Mouse (Mus musculus): ENCODE measurements around the gene Nr4a1.

DNA sequence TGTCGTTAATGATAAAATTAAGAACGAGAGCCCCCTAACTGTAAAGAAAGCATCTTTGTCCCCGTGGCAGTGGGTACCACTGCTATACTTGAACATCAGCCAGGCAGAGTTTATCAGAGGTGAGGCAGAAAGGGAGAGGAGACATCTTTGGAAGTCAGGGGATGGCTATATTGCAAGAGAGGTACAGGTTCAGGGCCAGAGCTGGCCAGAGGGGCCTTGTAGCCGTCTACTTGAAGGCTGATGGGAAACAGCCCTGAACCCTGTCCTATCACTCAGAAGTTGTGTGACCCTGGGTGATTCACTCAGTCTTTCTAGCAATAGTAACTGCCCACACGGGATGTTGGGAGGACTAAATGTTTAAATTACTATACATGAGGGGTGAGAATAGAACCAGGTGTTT is 67.1 kb downstream of the Nr4a1 start:
- TF ChIP-seq POLR2A (IDR thresholded peaks at IDR 0.05; ENCODE audit: control insufficient read depth, low read depth, low read length) (no peak), CTCF (IDR thresholded peaks at IDR 0.05; ENCODE audit: control insufficient read depth, insufficient read depth, insufficient replicate concordance, low read depth, low read length) (no peak)

All from testis, adult 2 months (tissue).